Mouse (Mus musculus) MEL (cell line): Measurements from ENCODE around the gene Fscn1. TPM values are rescaled to one million over a fixed set of nuclear protein-coding genes. Genes with fewer than 3 reads are reported as not detected.

Source experiments
- DNase-seq: peaks from one replicate; pipeline ENCODE4 v3.0.0; 2011; ENCODE audit warnings: low read depth, low spot score
- H3K27ac ChIP-seq: 2 replicates; pipeline ENCODE4 v1.5.1; 2012; ENCODE audit warnings: low read depth, mild to moderate bottlenecking, control low read depth, low read length, moderate library complexity; ENCODE audit not compliant: control insufficient read depth
- H3K27me3 ChIP-seq, 2 experiments: fragments of 150-350 bp in 1 of 2; sonication (generic) in 1 of 2; 2 replicates each; pipeline ENCODE4 v1.6.1; 2012; ENCODE audit warnings: low read length in 2 of 2, mild to moderate bottlenecking in 2 of 2, improper control_type of control experiment in 1 of 2, moderate library complexity in 1 of 2; ENCODE audit not compliant: insufficient read depth in 2 of 2, control insufficient read depth in 1 of 2
- H3K36me3 ChIP-seq, 2 experiments: 2 replicates each; pipeline ENCODE4 v1.6.1; 2012 to 2014; ENCODE audit warnings: low read length in 2 of 2, improper control_type of control experiment in 1 of 2, inconsistent platforms in 1 of 2, mild to moderate bottlenecking in 1 of 2; ENCODE audit not compliant: insufficient read depth in 2 of 2, control insufficient read depth in 1 of 2
- H3K4me1 ChIP-seq, 2 experiments: fragments of 150-350 bp in 1 of 2; sonication (generic) in 1 of 2; 2 replicates each; pipeline ENCODE4 v1.6.1; 2012; ENCODE audit warnings: low read length in 2 of 2, improper control_type of control experiment in 1 of 2, mild to moderate bottlenecking in 1 of 2; ENCODE audit not compliant: insufficient read depth in 2 of 2, control insufficient read depth in 1 of 2
- H3K4me3 ChIP-seq, 2 experiments: fragments of 150-350 bp in 1 of 2; sonication (generic) in 1 of 2; 2 replicates each; pipeline ENCODE4 v1.5.1; 2012; ENCODE audit warnings: low read depth in 2 of 2, low read length in 2 of 2, mild to moderate bottlenecking in 2 of 2, moderate library complexity in 2 of 2, control low read depth in 1 of 2, improper control_type of control experiment in 1 of 2; ENCODE audit not compliant: control insufficient read depth in 1 of 2, insufficient read depth in 1 of 2
- H3K79me2 ChIP-seq: 2 replicates; pipeline ENCODE4 v1.6.1; 2012; ENCODE audit warnings: mild to moderate bottlenecking, low read length, moderate library complexity; ENCODE audit not compliant: control insufficient read depth, poor library complexity, insufficient read depth
- H3K9ac ChIP-seq: 2 replicates; pipeline ENCODE4 v1.6.1; 2012; ENCODE audit warnings: low read depth, mild to moderate bottlenecking, control low read depth, low read length, moderate library complexity; ENCODE audit not compliant: control insufficient read depth, poor library complexity, severe bottlenecking
- H3K9me3 ChIP-seq: fragments of 150-350 bp; sonication (generic); replicated peaks from 2 replicates; pipeline ENCODE4 v1.6.1; 2012; ENCODE audit warnings: mild to moderate bottlenecking, low read length, improper control_type of control experiment, moderate library complexity; ENCODE audit not compliant: insufficient read depth
- CHD1 ChIP-seq: IDR thresholded peaks from 2 replicates; pipeline ENCODE4 v1.6.1; 2012; ENCODE audit warnings: low read depth, mild to moderate bottlenecking, inconsistent platforms, low read length, improper control_type of control experiment
- E2F4 ChIP-seq: IDR thresholded peaks from 2 replicates; pipeline ENCODE4 v1.6.1; 2011; ENCODE audit warnings: low read depth, low read length, improper control_type of control experiment, borderline replicate concordance
- ELF1 ChIP-seq: IDR thresholded peaks from 2 replicates; pipeline ENCODE4 v1.6.1; 2014; ENCODE audit warnings: low read depth, mild to moderate bottlenecking, inconsistent platforms, low read length, improper control_type of control experiment, moderate library complexity
- EP300 ChIP-seq, 2 experiments: IDR thresholded peaks; 2 replicates each; pipeline ENCODE4 v1.6.1; 2011; ENCODE audit warnings: improper control_type of control experiment in 2 of 2, low read length in 2 of 2, low read depth in 1 of 2, mild to moderate bottlenecking in 1 of 2
- ETS1 ChIP-seq: IDR thresholded peaks from 2 replicates; pipeline ENCODE4 v1.6.1; 2012; ENCODE audit warnings: low read depth, mild to moderate bottlenecking, inconsistent platforms, low read length, improper control_type of control experiment, moderate library complexity
- GABPA ChIP-seq: IDR thresholded peaks from 2 replicates; pipeline ENCODE4 v1.6.1; 2012; ENCODE audit warnings: low read depth, mild to moderate bottlenecking, inconsistent platforms, low read length, improper control_type of control experiment, moderate library complexity
- HCFC1 ChIP-seq: IDR thresholded peaks from 2 replicates; pipeline ENCODE4 v1.6.1; 2012; ENCODE audit warnings: low read depth, mild to moderate bottlenecking, inconsistent platforms, low read length, improper control_type of control experiment, moderate library complexity
- MAX ChIP-seq: IDR thresholded peaks from 2 replicates; pipeline ENCODE4 v1.6.1; 2011; ENCODE audit warnings: low read length, improper control_type of control experiment
- MXI1 ChIP-seq: IDR thresholded peaks from 2 replicates; pipeline ENCODE4 v1.6.1; 2011; ENCODE audit warnings: mild to moderate bottlenecking, low read depth, low read length, improper control_type of control experiment
- MYB ChIP-seq: IDR thresholded peaks from 2 replicates; pipeline ENCODE4 v1.6.1; 2011; ENCODE audit warnings: mild to moderate bottlenecking, low read depth, low read length, improper control_type of control experiment
- MYC ChIP-seq: IDR thresholded peaks from 2 replicates; pipeline ENCODE4 v1.6.1; 2011; ENCODE audit warnings: low read depth, mild to moderate bottlenecking, low read length, improper control_type of control experiment, moderate library complexity
- NELFE ChIP-seq: IDR thresholded peaks from 2 replicates; pipeline ENCODE4 v1.6.1; 2011; ENCODE audit warnings: low read depth, low read length, improper control_type of control experiment
- POLR2AphosphoS5 ChIP-seq: IDR thresholded peaks from 2 replicates; pipeline ENCODE4 v1.6.1; 2012; ENCODE audit warnings: low read depth, borderline replicate concordance, mild to moderate bottlenecking, inconsistent platforms, low read length, moderate library complexity, mixed read lengths
- RAD21 ChIP-seq: IDR thresholded peaks from 2 replicates; pipeline ENCODE4 v1.6.1; 2011; ENCODE audit warnings: mild to moderate bottlenecking, low read depth, low read length, improper control_type of control experiment
- SMC3 ChIP-seq: IDR thresholded peaks from 2 replicates; pipeline ENCODE4 v1.6.1; 2011; ENCODE audit warnings: low read depth, low read length, improper control_type of control experiment
- TAL1 ChIP-seq: IDR thresholded peaks from 2 replicates; pipeline ENCODE4 v1.6.1; 2012; ENCODE audit warnings: mild to moderate bottlenecking, inconsistent platforms, low read length, moderate library complexity, mixed read lengths
- TBP ChIP-seq: IDR thresholded peaks from 2 replicates; pipeline ENCODE4 v1.8.0; 2011; ENCODE audit warnings: low read depth, low read length, improper control_type of control experiment
- TCF12 ChIP-seq: IDR thresholded peaks from 2 replicates; pipeline ENCODE4 v1.6.1; 2014; ENCODE audit warnings: low read depth, mild to moderate bottlenecking, inconsistent platforms, low read length, improper control_type of control experiment, moderate library complexity
- USF2 ChIP-seq, 2 experiments: IDR thresholded peaks; 2 replicates each; pipeline ENCODE4 v1.6.1; 2011 to 2012; ENCODE audit warnings: improper control_type of control experiment in 2 of 2, low read length in 2 of 2, borderline replicate concordance in 1 of 2, inconsistent platforms in 1 of 2, low read depth in 1 of 2, mild to moderate bottlenecking in 1 of 2; ENCODE audit not compliant: insufficient read depth in 1 of 2
- ZC3H11A ChIP-seq: IDR thresholded peaks from 2 replicates; pipeline ENCODE4 v1.6.1; 2012; ENCODE audit warnings: low read depth, mild to moderate bottlenecking, inconsistent platforms, low read length, improper control_type of control experiment
- ZKSCAN1 ChIP-seq: IDR thresholded peaks from 2 replicates; pipeline ENCODE4 v1.6.1; 2012; ENCODE audit warnings: low read depth, mild to moderate bottlenecking, inconsistent platforms, low read length, improper control_type of control experiment, moderate library complexity
- ZMIZ1 ChIP-seq: IDR thresholded peaks from 2 replicates; pipeline ENCODE4 v1.6.1; 2012; ENCODE audit warnings: low read depth, mild to moderate bottlenecking, inconsistent platforms, low read length, improper control_type of control experiment, moderate library complexity
- polyA plus RNA-seq, 2 experiments: library from polyadenylated mRNA; stranded (reverse) in 1 of 2; unstranded in 1 of 2; fragments of >175 nt in 1 of 2; fragments of >200 nt in 1 of 2; gene quantifications; 2 replicates each; pipeline versions ENCODE4 v1.2.1 to v1.2.4; 2012; ENCODE audit warnings: low replicate concordance in 2 of 2, low read depth in 1 of 2; ENCODE audit not compliant: insufficient read length in 2 of 2, insufficient read depth in 1 of 2, missing spikeins in 1 of 2
- total RNA-seq: library from RNA; depleted of rRNA; stranded (reverse); fragments of 300-350 nt; gene quantifications from 2 replicates; pipeline ENCODE4 v1.2.3, GENCODE M21; 2012

The Fscn1 gene
- total and polyA plus RNA-seq, 3 experiments = not detected

- Histone ChIP-seq H3K27ac (no peak overlapping the region), H3K9me3 (no peaks in the 10 kb centered on the region), H3K4me3 (no peak overlapping the region), H3K27me3 (0 out of 4 replicates have a peak, but pooled peaks cover 0 to 2% of the 10 kb centered on the region in 2 experiments), H3K4me1 (no peaks in the 10 kb centered on the region), H3K9ac (no peak overlapping the region), H3K36me3 (no peaks in the 10 kb centered on the region), H3K79me2 (no peaks in the 10 kb centered on the region)
- no peak for DNase-seq
- TF ChIP-seq ZC3H11A = no peak
- no peak for TF ChIP-seq TBP
- no peak for TF ChIP-seq E2F4
- no peak for TF ChIP-seq CHD1
- no peak for TF ChIP-seq MYC
Observed at GRCm38 (mm10) chr5:142947460-142947859, 12.7 kb upstream of the Fscn1 start.

DNA sequence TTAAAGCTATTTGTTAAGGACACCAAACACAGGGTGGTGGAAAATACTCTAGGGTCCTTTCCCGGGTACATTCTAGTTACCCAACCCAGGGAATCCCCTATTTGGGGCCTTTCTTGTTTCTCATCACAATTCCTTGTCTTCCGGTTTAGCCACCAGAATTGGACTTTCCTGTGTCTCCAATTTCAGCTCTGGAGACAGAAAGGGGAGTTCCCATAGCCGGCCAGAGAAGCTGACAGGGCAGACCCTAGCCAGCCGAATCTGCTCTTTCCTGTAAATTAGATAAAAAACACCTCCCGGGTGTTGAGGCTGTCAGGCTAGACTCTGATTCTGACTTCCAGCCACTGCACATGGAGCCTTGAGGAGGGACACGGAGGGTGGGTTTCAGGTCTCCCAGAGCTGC is 10.6 kb upstream of the Fscn1 start:
- TF ChIP-seq ETS1 (no peak), ZKSCAN1 (no peak), MAX (no peak), NELFE (no peak), TAL1 (no peak), ELF1 (no peak), RAD21 (no peak), POLR2AphosphoS5 (no peak), MYC (no peak), SMC3 (no peak), GABPA (no peak), EP300 (IDR thresholded peaks at IDR 0.05; ENCODE audit: low read depth in 1 of 2, low read length in 2 of 2) (no peak), ZMIZ1 (no peak), TBP (no peak), HCFC1 (no peak), MYB (no peak), MXI1 (no peak), USF2 (IDR thresholded peaks at IDR 0.05; ENCODE audit: borderline replicate concordance in 1 of 2, insufficient read depth in 1 of 2, low read depth in 1 of 2, low read length in 2 of 2) (no peak), TCF12 (no peak)

More for the DNA sequence above, 10.6 kb upstream of the Fscn1 start:
- Histone ChIP-seq H3K79me2 (no peaks in the 10 kb centered on the region), H3K4me3 (no peak overlapping the region), H3K9ac (no peak overlapping the region), H3K9me3 (no peaks in the 10 kb centered on the region), H3K27me3 (0 out of 4 replicates have a peak, but pooled peaks cover 0 to 2% of the 10 kb centered on the region in 2 experiments), H3K4me1 (no peaks in the 10 kb centered on the region), H3K36me3 (no peaks in the 10 kb centered on the region), H3K27ac (no peak overlapping the region)
- no peak for DNase-seq
